Mouse (Mus musculus): ENCODE measurements around the gene Il21.

Il21 gene

GRCm38 (mm10) chr3:37185534-37185933 is 46.9 kb downstream of the Il21 start:
- no peak for DNase-seq

GRCm38 (mm10) chr3:37182415-37183269 is 49.8 kb downstream of the Il21 start:
- no peak for DNase-seq

- DNase-seq = no peak
Measured at GRCm38 (mm10) chr3:37181041-37181440, 51.4 kb downstream of the Il21 start.

GRCm38 (mm10) chr3:37180039-37180743 is 52.2 kb downstream of the Il21 start:
- no peak for DNase-seq

- DNase-seq = no peak
Measured at GRCm38 (mm10) chr3:37179472-37179871, 53.0 kb downstream of the Il21 start.

- no peak for DNase-seq
Measured at GRCm38 (mm10) chr3:37174711-37175572, 57.5 kb downstream of the Il21 start.

- no peak for DNase-seq
Measured at GRCm38 (mm10) chr3:37173285-37173684, 59.2 kb downstream of the Il21 start.
